Mouse (Mus musculus) hindbrain, embryonic 16.5 days (tissue): Measurements from ENCODE around the gene Nos2. TPM values are rescaled to one million over a fixed set of nuclear protein-coding genes. Genes with fewer than 3 reads are reported as not detected.

ENCODE experiments used
- ATAC-seq: fragments of 200-750 bp; cut with Nextera tagmentation; 2 replicates; pipeline ENCODE4 v1.8.0; 2017; ENCODE audit warnings: moderate TSS enrichment, moderate library complexity
- H3K27ac ChIP-seq: fragments of 300-500 bp; sonication (generic); 2 replicates; pipeline ENCODE4 v1.5.1; 2014; ENCODE audit warnings: low read depth, mild to moderate bottlenecking, control low read depth, low read length, moderate library complexity
- H3K27me3 ChIP-seq: fragments of 300-500 bp; sonication (generic); replicated peaks from 2 replicates; pipeline ENCODE4 v1.6.1; 2014; ENCODE audit warnings: low read length; ENCODE audit not compliant: control insufficient read depth, insufficient read depth
- H3K36me3 ChIP-seq: fragments of 300-500 bp; sonication (generic); 2 replicates; pipeline ENCODE4 v1.6.1; 2014; ENCODE audit warnings: mild to moderate bottlenecking, low read length, moderate library complexity, mixed read lengths; ENCODE audit not compliant: control insufficient read depth, insufficient read depth
- H3K4me1 ChIP-seq: fragments of 300-500 bp; sonication (generic); 2 replicates; pipeline ENCODE4 v1.6.1; 2014; ENCODE audit warnings: low read depth, low read length; ENCODE audit not compliant: control insufficient read depth, insufficient read depth
- H3K4me2 ChIP-seq: fragments of 300-500 bp; sonication (generic); 2 replicates; pipeline ENCODE4 v1.6.1; 2014; ENCODE audit warnings: mild to moderate bottlenecking, low read length, control low read depth, moderate library complexity
- H3K4me3 ChIP-seq: fragments of 300-500 bp; sonication (generic); 2 replicates; pipeline ENCODE4 v1.5.1; 2014; ENCODE audit warnings: mild to moderate bottlenecking, low read length, control low read depth, moderate library complexity
- H3K9ac ChIP-seq: fragments of 300-500 bp; sonication (generic); 2 replicates; pipeline ENCODE4 v1.6.1; 2014; ENCODE audit warnings: low read depth, mild to moderate bottlenecking, control low read depth, low read length, moderate library complexity
- H3K9me3 ChIP-seq: fragments of 300-500 bp; sonication (generic); 2 replicates; pipeline ENCODE4 v1.6.1; 2014; ENCODE audit warnings: mild to moderate bottlenecking, low read length, moderate library complexity; ENCODE audit not compliant: control insufficient read depth
- WGBS: fragments of 180-500 bp; shearing (Covaris S2); extraction: QIAGEN DNeasy Blood & Tissue Kit; methylation state at CpG from one replicate; pipeline ENCODE4 v1.1.7; 2014; 5-methylcytosine and 5-hydroxymethylcytosine counted together
- polyA plus RNA-seq: library from polyadenylated mRNA; unstranded; fragments of >200 nt; fragmentation: Nextera tagmentation; extraction: Ambion mirVana; gene quantifications from 2 replicates; pipeline ENCODE4 v1.2.1, GENCODE M21; 2015

The Nos2 gene
- polyA plus RNA-seq, 1 experiment from 2014 or later, result 0.96 TPM

GRCm38 (mm10) chr11:78971746-78972145 is 51.2 kb downstream of the Nos2 start:
- WGBS, result 89% methylated on average over 3 of the region's 3 CpGs
- Histone ChIP-seq H3K4me2 (no peak overlapping the region), H3K4me1 (peaks cover 8% of the 10 kb centered on the region), H3K9ac (no peak overlapping the region), H3K27ac (no peak overlapping the region), H3K36me3 (no peaks in the 10 kb centered on the region), H3K4me3 (no peak overlapping the region), H3K9me3 (no peaks in the 10 kb centered on the region), H3K27me3 (no peaks in the 10 kb centered on the region)
- no peak for ATAC-seq

GRCm38 (mm10) chr11:78972328-78972727 is 51.7 kb downstream of the Nos2 start:
- Histone ChIP-seq H3K4me3 (no peak overlapping the region), H3K9ac (no peak overlapping the region), H3K4me1 (peaks cover 8% of the 10 kb centered on the region), H3K9me3 (no peaks in the 10 kb centered on the region), H3K27ac (no peak overlapping the region), H3K27me3 (no peaks in the 10 kb centered on the region), H3K36me3 (no peaks in the 10 kb centered on the region), H3K4me2 (no peak overlapping the region)
- ATAC-seq, result no peak
- WGBS, result 54% methylated on average over 6 of the region's 6 CpGs

- H3K36me3 ChIP-seq, result no peaks in the 10 kb centered on the region
- no peaks in the 10 kb centered on the region for H3K9me3 ChIP-seq
- peaks cover 8% of the 10 kb centered on the region for H3K4me1 ChIP-seq
- H3K4me3 ChIP-seq, result peak overlapping the region; percentile 16; the same call in 1 of the 2 replicates
- peak overlapping the region; percentile 40 for H3K4me2 ChIP-seq
- ATAC-seq, result peak; percentile 11; the same call in 1 of the 2 replicates
- no peak overlapping the region for H3K9ac ChIP-seq
- no peaks in the 10 kb centered on the region for H3K27me3 ChIP-seq
- 56% methylated on average over 8 of the region's 8 CpGs for WGBS
- peak overlapping the region; percentile 1; the same call in 1 of the 2 replicates for H3K27ac ChIP-seq
These were observed 52.3 kb downstream of the Nos2 start for GRCm38 (mm10) chr11:78972811-78973351.

GRCm38 (mm10) chr11:78973381-78974150 is 53.0 kb downstream of the Nos2 start:
- no peaks in the 10 kb centered on the region for H3K9me3 ChIP-seq
- no peaks in the 10 kb centered on the region for H3K27me3 ChIP-seq
- H3K4me1 ChIP-seq, result peaks cover 8% of the 10 kb centered on the region
- ATAC-seq, result peak; percentile 72
- no peak overlapping the region for H3K9ac ChIP-seq
- H3K27ac ChIP-seq, result peak overlapping the region; percentile 1; the same call in 1 of the 2 replicates
- H3K4me2 ChIP-seq, result peak overlapping the region; percentile 40
- 51% methylated on average over 17 of the region's 17 CpGs for WGBS
- no peaks in the 10 kb centered on the region for H3K36me3 ChIP-seq
- H3K4me3 ChIP-seq, result peak overlapping the region; percentile 16; the same call in 1 of the 2 replicates

- H3K4me2 ChIP-seq, result no peak overlapping the region
- H3K27me3 ChIP-seq, result no peaks in the 10 kb centered on the region
- no peak for ATAC-seq
- H3K9me3 ChIP-seq, result no peaks in the 10 kb centered on the region
- H3K27ac ChIP-seq, result no peak overlapping the region
- peaks cover 8% of the 10 kb centered on the region for H3K4me1 ChIP-seq
- H3K4me3 ChIP-seq, result no peak overlapping the region
- H3K9ac ChIP-seq, result no peak overlapping the region
- 72% methylated on average over 8 of the region's 8 CpGs for WGBS
- no peaks in the 10 kb centered on the region for H3K36me3 ChIP-seq
These were observed 56.3 kb downstream of the Nos2 start for GRCm38 (mm10) chr11:78976731-78977510.

GRCm38 (mm10) chr11:78978176-78979019 is 57.8 kb downstream of the Nos2 start:
- 83% methylated on average over 12 of the region's 12 CpGs for WGBS
- no peak overlapping the region for H3K4me3 ChIP-seq
- no peak overlapping the region for H3K27ac ChIP-seq
- H3K4me1 ChIP-seq, result peaks cover 2% of the 10 kb centered on the region
- no peaks in the 10 kb centered on the region for H3K27me3 ChIP-seq
- H3K9ac ChIP-seq, result no peak overlapping the region
- no peaks in the 10 kb centered on the region for H3K9me3 ChIP-seq
- ATAC-seq, result no peak
- no peaks in the 10 kb centered on the region for H3K36me3 ChIP-seq
- H3K4me2 ChIP-seq, result no peak overlapping the region

- 90% methylated on average over 4 of the region's 4 CpGs for WGBS
- H3K9ac ChIP-seq, result no peak overlapping the region
- H3K27me3 ChIP-seq, result no peaks in the 10 kb centered on the region
- no peak overlapping the region for H3K4me2 ChIP-seq
- no peaks in the 10 kb centered on the region for H3K9me3 ChIP-seq
- H3K4me1 ChIP-seq, result no peaks in the 10 kb centered on the region
- H3K27ac ChIP-seq, result no peak overlapping the region
- H3K4me3 ChIP-seq, result no peak overlapping the region
- no peaks in the 10 kb centered on the region for H3K36me3 ChIP-seq
- ATAC-seq, result no peak
These were observed 59.6 kb downstream of the Nos2 start for GRCm38 (mm10) chr11:78980083-78980634.

- 89% methylated on average over 2 of the region's 2 CpGs for WGBS
- H3K4me3 ChIP-seq, result no peak overlapping the region
- H3K27ac ChIP-seq, result no peak overlapping the region
- H3K4me1 ChIP-seq, result no peaks in the 10 kb centered on the region
- H3K36me3 ChIP-seq, result no peaks in the 10 kb centered on the region
- H3K9ac ChIP-seq, result no peak overlapping the region
- ATAC-seq, result no peak
- no peaks in the 10 kb centered on the region for H3K9me3 ChIP-seq
- no peak overlapping the region for H3K4me2 ChIP-seq
- H3K27me3 ChIP-seq, result no peaks in the 10 kb centered on the region
These were observed 61.5 kb downstream of the Nos2 start for GRCm38 (mm10) chr11:78982042-78982441.
